Mouse (Mus musculus): ENCODE data around the gene Ephb1.

DNA sequence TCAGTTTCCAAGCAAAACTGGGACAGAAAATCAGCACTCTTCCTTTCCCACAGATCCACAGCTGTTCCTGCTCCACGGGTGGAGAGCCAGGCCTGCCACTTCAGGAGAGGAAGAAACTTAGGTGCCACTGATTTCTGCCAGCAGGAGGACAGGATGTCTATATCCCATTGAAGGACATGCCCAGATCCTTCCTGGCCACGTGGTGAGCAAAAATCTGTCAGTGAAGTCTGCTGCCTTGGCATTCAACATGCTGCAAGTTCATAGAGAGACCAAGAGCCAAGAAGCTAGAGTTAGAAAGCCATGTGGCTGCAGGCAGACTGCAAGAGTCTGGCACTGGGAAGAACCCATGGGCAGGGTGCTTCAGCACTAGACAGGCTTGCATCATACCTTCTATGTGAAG lies 471.2 kb downstream of the Ephb1 start:
- TF ChIP-seq CTCF (IDR thresholded peaks at IDR 0.05; ENCODE audit: borderline replicate concordance, insufficient read depth, low read depth, low read length) (peak; percentile 19; the same call in 1 of the 2 replicates), POLR2A (IDR thresholded peaks at IDR 0.05; ENCODE audit: borderline replicate concordance, insufficient read depth, low read length) (no peak)

Measured in cerebellum, adult 2 months (tissue).